Mouse (Mus musculus): Measurements from ENCODE around the gene Chadl.
A peak's percentile ranks its signal among the peaks of the same experiment; 100 is the strongest.

The Chadl gene

GRCm38 (mm10) chr15:81700601-81701000 lies 3.5 kb upstream of the Chadl start:
- DNase-seq (ENCODE audit: low spot score): no peak

GRCm38 (mm10) chr15:81700161-81700560 lies 3.1 kb upstream of the Chadl start:
- no peak for DNase-seq (ENCODE audit: low spot score)

GRCm38 (mm10) chr15:81698532-81698931 lies 1.4 kb upstream of the Chadl start:
- no peak for DNase-seq (ENCODE audit: low spot score)

GRCm38 (mm10) chr15:81697847-81698246 lies 760 bp upstream of the Chadl start:
- DNase-seq (ENCODE audit: low spot score): no peak

- no peak for DNase-seq (ENCODE audit: low spot score)
Measured at GRCm38 (mm10) chr15:81694891-81695290, 2.2 kb downstream of the Chadl start.

GRCm38 (mm10) chr15:81693967-81694881 lies 2.9 kb downstream of the Chadl start:
- DNase-seq (ENCODE audit: low spot score): peak; percentile 88

GRCm38 (mm10) chr15:81693366-81693966 lies 3.6 kb downstream of the Chadl start:
- DNase-seq (ENCODE audit: low spot score): no peak

GRCm38 (mm10) chr15:81680301-81680805 lies 16.7 kb downstream of the Chadl start:
- no peak for DNase-seq (ENCODE audit: low spot score)

- no peak for DNase-seq (ENCODE audit: low spot score)
Measured at GRCm38 (mm10) chr15:81676637-81677036, 20.4 kb downstream of the Chadl start.

- peak; percentile 68 for DNase-seq (ENCODE audit: low spot score)
Measured at GRCm38 (mm10) chr15:81670231-81670640, 26.9 kb downstream of the Chadl start.

- DNase-seq (ENCODE audit: low spot score): no peak
Measured at GRCm38 (mm10) chr15:81666957-81667356, 30.1 kb downstream of the Chadl start.

- DNase-seq (ENCODE audit: low spot score): peak; percentile 94
Measured at GRCm38 (mm10) chr15:81663697-81664561, 33.2 kb downstream of the Chadl start, which contains the start of gene L3mbtl2. L3mbtl2 (plus strand) TSS chr15:81663889.

- no peak for DNase-seq (ENCODE audit: low spot score)
Measured at GRCm38 (mm10) chr15:81663281-81663680, 33.8 kb downstream of the Chadl start.

- no peak for DNase-seq (ENCODE audit: low spot score)
Measured at GRCm38 (mm10) chr15:81661701-81662100, 35.4 kb downstream of the Chadl start.

GRCm38 (mm10) chr15:81650636-81651035 lies 46.5 kb downstream of the Chadl start:
- peak; percentile 41 for DNase-seq (ENCODE audit: low spot score)

GRCm38 (mm10) chr15:81649516-81650455 lies 47.3 kb downstream of the Chadl start:
- no peak for DNase-seq (ENCODE audit: low spot score)

All from testis, postnatal 10 days (tissue).